Mouse (Mus musculus): Measurements from ENCODE around the gene Kif7. TPM values are rescaled to one million over a fixed set of nuclear protein-coding genes. Genes with fewer than 3 reads are reported as not detected.

Gene Kif7
- total and polyA plus RNA-seq, 3 experiments, result 0.80 to 1.3 (median 1.2) TPM

DNA sequence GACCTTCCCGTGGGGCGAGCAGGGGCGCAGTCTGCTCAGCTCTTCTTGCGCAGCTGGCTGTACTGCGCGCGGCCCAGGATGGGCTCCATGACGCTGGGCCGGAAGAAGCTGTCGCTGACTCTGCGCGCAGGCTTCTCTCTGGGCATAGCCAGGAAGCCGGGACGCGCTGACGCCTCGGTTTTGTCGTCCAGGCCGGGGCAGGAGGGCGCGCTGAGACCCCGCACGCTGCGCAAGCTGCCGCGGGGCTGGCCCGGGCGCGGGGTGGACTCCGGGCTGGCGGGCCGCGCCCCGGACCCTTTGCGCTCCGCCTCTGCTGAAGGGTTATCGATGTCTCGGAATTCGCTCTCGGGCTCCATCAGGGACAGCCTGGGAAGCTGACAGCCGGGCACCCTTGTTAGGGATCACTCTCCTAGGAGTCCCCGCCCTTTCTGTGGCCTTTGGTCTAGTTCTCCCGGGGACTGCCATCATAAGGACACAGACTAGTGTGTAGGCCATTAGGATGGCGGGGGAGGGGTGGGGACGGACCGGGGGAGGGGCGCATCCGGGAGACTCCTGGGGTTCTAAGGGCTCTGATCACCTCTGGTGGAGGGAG, 6.0 kb upstream of the Kif7 start:
- H3K4me1 ChIP-seq (ENCODE audit: control insufficient read depth, insufficient read depth, low read length), result no peaks in the 10 kb centered on the region
- H3K4me3 ChIP-seq, result peak overlapping the region; percentile 68
- peak; percentile 72 to 75 for DNase-seq
- WGBS, result 1% methylated on average over 48 of the region's 48 CpGs
- intact Hi-C loops (cut with DNase I), result no loop called here
- TF ChIP-seq POLR2A (IDR thresholded peaks at IDR 0.05; ENCODE audit: insufficient read depth, low read depth, low read length) (no peak), CTCF (IDR thresholded peaks at IDR 0.05) (no peak), EP300 (IDR thresholded peaks at IDR 0.05; ENCODE audit: insufficient read depth, low read depth, low read length) (no peak)
- no peaks in the 10 kb centered on the region; the same call in 1 of the 2 replicates for H3K27me3 ChIP-seq (ENCODE audit: control insufficient read depth, insufficient read depth, low read length)
- H3K36me3 ChIP-seq (ENCODE audit: control insufficient read depth, insufficient read depth, low read length), result no peaks in the 10 kb centered on the region
- H3K9ac ChIP-seq (ENCODE audit: low read depth, low read length), result peak overlapping the region; percentile 80
- H3K27ac ChIP-seq, result peak overlapping the region; percentile 62
- no peaks in the 10 kb centered on the region for H3K79me2 ChIP-seq (replicated peaks; ENCODE audit: control insufficient read depth, insufficient read depth, low read length)

DNA sequence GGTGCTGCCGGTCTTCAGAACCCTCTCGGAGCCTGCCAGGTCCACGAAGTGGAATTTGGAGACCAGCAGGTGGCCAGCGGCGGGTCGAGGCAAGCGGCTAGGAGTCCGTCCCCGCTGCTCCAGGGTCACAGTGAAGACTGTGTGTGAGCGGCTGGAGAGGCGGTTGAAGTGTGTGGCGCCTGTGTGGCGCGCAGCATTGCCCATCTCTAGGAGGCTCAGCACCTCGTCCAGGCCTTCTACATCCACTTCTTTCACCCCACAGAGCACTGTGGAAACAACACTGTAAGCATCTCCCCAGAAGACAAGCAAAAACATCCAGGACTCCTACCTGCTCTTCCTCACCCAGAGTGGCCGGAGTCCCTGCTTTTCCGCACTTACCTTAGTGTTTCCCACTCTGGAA, 4.7 kb downstream of the Kif7 start:
- Histone ChIP-seq H3K36me3 (ENCODE audit: control insufficient read depth, insufficient read depth, low read length) (no peaks in the 10 kb centered on the region), H3K27ac (no peak overlapping the region), H3K4me1 (ENCODE audit: control insufficient read depth, insufficient read depth, low read length) (no peaks in the 10 kb centered on the region; the same call in 1 of the 2 replicates), H3K27me3 (ENCODE audit: control insufficient read depth, insufficient read depth, low read length) (peaks cover 5% of the 10 kb centered on the region; the same call in 1 of the 2 replicates), H3K9ac (ENCODE audit: low read depth, low read length) (no peak overlapping the region), H3K79me2 (replicated peaks; ENCODE audit: control insufficient read depth, insufficient read depth, low read length) (no peaks in the 10 kb centered on the region), H3K4me3 (no peak overlapping the region)
- 69% methylated on average over 17 of the region's 17 CpGs for WGBS
- no peak for TF ChIP-seq EP300 (IDR thresholded peaks at IDR 0.05; ENCODE audit: insufficient read depth, low read depth, low read length)
- TF ChIP-seq POLR2A (IDR thresholded peaks at IDR 0.05; ENCODE audit: insufficient read depth, low read depth, low read length), result no peak
- no peak for TF ChIP-seq CTCF (IDR thresholded peaks at IDR 0.05)
- no peak for DNase-seq
- intact Hi-C loops (cut with DNase I), result no loop called here

DNA sequence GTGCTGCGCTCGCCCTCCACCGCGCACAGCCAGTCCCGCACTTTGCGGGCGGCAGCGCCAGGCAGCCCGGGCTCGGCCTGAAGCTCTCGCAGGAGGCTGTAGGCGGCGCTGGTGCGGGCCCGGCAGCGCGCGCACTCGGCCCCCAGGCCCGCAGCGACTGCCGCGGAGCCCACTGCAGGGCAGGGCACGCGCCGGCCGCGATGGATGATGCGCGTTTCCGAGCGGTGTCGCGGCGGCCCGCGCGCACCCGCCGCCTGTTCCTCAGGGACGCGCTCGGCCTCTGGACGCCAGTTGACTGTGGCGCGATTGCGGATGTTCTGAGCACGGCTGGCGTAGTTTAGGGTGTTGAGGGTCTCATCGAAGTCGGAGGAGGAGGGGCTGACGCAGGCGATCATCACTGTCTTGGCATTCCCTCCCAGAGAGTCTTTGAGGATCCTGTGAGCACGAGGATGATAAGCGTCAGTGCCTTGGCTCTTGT, 5.4 kb downstream of the Kif7 start:
- H3K27me3 ChIP-seq (ENCODE audit: control insufficient read depth, insufficient read depth, low read length), result peaks cover 5% of the 10 kb centered on the region; the same call in 1 of the 2 replicates
- 14% methylated on average over 55 of the region's 55 CpGs for WGBS
- intact Hi-C loops (cut with DNase I), result no loop called here
- DNase-seq, result no peak
- peak overlapping the region; percentile 55; the same call in 1 of the 2 replicates for H3K9ac ChIP-seq (ENCODE audit: low read depth, low read length)
- no peaks in the 10 kb centered on the region for H3K79me2 ChIP-seq (replicated peaks; ENCODE audit: control insufficient read depth, insufficient read depth, low read length)
- H3K4me3 ChIP-seq, result peak overlapping the region; percentile 7; the same call in 1 of the 2 replicates
- no peaks in the 10 kb centered on the region for H3K36me3 ChIP-seq (ENCODE audit: control insufficient read depth, insufficient read depth, low read length)
- H3K27ac ChIP-seq, result no peak overlapping the region
- peak; percentile 62 for TF ChIP-seq CTCF (IDR thresholded peaks at IDR 0.05)
- no peak for TF ChIP-seq EP300 (IDR thresholded peaks at IDR 0.05; ENCODE audit: insufficient read depth, low read depth, low read length)
- H3K4me1 ChIP-seq (ENCODE audit: control insufficient read depth, insufficient read depth, low read length), result no peaks in the 10 kb centered on the region

DNA sequence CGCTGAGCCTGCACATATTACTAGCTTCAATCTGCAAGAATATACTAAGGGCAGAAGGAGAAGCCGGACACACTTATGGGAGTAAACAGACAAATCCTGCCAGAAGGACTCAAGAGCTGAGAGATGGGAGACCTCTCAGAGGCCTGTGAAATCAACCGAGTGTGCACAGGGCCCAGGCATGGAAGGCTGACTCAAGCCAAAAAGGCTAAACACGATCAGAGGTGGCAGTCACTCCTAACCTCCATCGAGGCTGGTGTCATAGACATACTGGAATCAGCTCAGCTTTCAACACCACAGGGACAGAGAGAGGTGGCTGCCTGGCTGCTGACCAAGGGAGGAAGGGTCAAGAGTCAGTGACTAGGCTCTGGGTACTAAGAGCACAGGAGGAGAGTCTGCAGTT, 10.3 kb downstream of the Kif7 start:
- Histone ChIP-seq H3K27me3 (ENCODE audit: control insufficient read depth, insufficient read depth, low read length) (peaks cover 3% of the 10 kb centered on the region; the same call in 1 of the 2 replicates), H3K79me2 (replicated peaks; ENCODE audit: control insufficient read depth, insufficient read depth, low read length) (no peaks in the 10 kb centered on the region), H3K27ac (no peak overlapping the region), H3K4me3 (no peak overlapping the region), H3K36me3 (ENCODE audit: control insufficient read depth, insufficient read depth, low read length) (no peaks in the 10 kb centered on the region), H3K9ac (ENCODE audit: low read depth, low read length) (no peak overlapping the region), H3K4me1 (ENCODE audit: control insufficient read depth, insufficient read depth, low read length) (no peaks in the 10 kb centered on the region)
- 77% methylated on average over 5 of the region's 5 CpGs for WGBS
- TF ChIP-seq EP300 (IDR thresholded peaks at IDR 0.05; ENCODE audit: insufficient read depth, low read depth, low read length) (no peak), CTCF (IDR thresholded peaks at IDR 0.05) (no peak)
- intact Hi-C loops (cut with DNase I), result no loop called here
- no peak for DNase-seq

DNA sequence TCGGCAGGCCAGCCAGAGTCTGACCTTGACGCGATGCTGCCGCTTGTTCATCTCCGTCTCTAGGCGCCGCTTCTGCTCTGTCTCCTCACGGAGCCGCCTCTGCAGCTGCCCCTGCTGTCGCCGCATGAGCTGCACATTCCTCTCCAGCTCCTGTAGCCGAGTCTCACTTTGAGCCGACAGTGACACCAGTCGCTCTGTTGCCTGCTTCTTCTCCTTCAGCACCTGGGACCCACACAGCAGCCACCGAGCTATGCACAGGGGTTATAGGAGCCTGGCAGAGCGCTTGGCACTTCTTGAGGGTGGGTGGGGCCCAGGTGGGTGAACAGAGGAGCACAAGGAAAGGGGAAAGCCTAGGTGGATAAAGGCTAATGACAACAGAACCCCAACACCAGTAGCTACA, 12.8 kb downstream of the Kif7 start:
- H3K27ac ChIP-seq, result no peak overlapping the region
- no peaks in the 10 kb centered on the region for H3K36me3 ChIP-seq (ENCODE audit: control insufficient read depth, insufficient read depth, low read length)
- no peak overlapping the region for H3K4me3 ChIP-seq
- intact Hi-C loops (cut with DNase I), result no loop called here
- no peaks in the 10 kb centered on the region for H3K4me1 ChIP-seq (ENCODE audit: control insufficient read depth, insufficient read depth, low read length)
- WGBS, result 70% methylated on average over 16 of the region's 16 CpGs
- H3K79me2 ChIP-seq (replicated peaks; ENCODE audit: control insufficient read depth, insufficient read depth, low read length), result no peaks in the 10 kb centered on the region
- no peak overlapping the region for H3K9ac ChIP-seq (ENCODE audit: low read depth, low read length)
- DNase-seq, result no peak
- no peaks in the 10 kb centered on the region for H3K27me3 ChIP-seq (ENCODE audit: control insufficient read depth, insufficient read depth, low read length)
- TF ChIP-seq CTCF (IDR thresholded peaks at IDR 0.05) (no peak), POLR2A (IDR thresholded peaks at IDR 0.05; ENCODE audit: insufficient read depth, low read depth, low read length) (no peak), EP300 (IDR thresholded peaks at IDR 0.05; ENCODE audit: insufficient read depth, low read depth, low read length) (no peak)

DNA sequence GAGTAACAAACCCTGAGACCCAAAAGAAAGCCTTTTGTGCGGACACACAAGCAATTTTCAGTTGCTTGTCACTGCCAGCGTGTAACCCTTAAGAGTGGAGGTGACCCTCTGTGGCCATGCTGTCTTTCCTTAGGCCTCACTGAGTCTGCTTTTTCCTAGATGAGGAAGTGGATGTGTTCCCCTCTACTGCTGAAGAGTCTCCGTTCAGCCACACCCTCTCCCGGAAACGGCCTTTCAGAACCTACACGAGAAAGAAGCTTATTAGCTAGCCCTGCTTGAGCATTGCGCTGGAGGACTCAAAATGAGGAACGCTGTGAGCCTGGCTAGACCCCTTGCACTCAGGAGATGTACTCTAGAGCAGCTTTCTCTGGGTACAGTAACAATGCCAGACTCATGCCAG, 19.0 kb downstream of the Kif7 start:
- no peaks in the 10 kb centered on the region for H3K36me3 ChIP-seq (ENCODE audit: control insufficient read depth, insufficient read depth, low read length)
- WGBS, result 80% methylated on average over 8 of the region's 8 CpGs
- TF ChIP-seq POLR2A (IDR thresholded peaks at IDR 0.05; ENCODE audit: insufficient read depth, low read depth, low read length), result no peak
- TF ChIP-seq EP300 (IDR thresholded peaks at IDR 0.05; ENCODE audit: insufficient read depth, low read depth, low read length), result no peak
- TF ChIP-seq CTCF (IDR thresholded peaks at IDR 0.05), result no peak
- no peak overlapping the region for H3K27ac ChIP-seq
- no peaks in the 10 kb centered on the region for H3K4me1 ChIP-seq (ENCODE audit: control insufficient read depth, insufficient read depth, low read length)
- no peaks in the 10 kb centered on the region for H3K79me2 ChIP-seq (replicated peaks; ENCODE audit: control insufficient read depth, insufficient read depth, low read length)
- no peaks in the 10 kb centered on the region for H3K27me3 ChIP-seq (ENCODE audit: control insufficient read depth, insufficient read depth, low read length)
- no peak overlapping the region for H3K9ac ChIP-seq (ENCODE audit: low read depth, low read length)
- intact Hi-C loops (cut with DNase I), result no loop called here
- no peak overlapping the region for H3K4me3 ChIP-seq
- DNase-seq, result no peak
